Mouse (Mus musculus): ENCODE results near the gene Thegl. TPM values are rescaled to one million over a fixed set of nuclear protein-coding genes. Genes with fewer than 3 reads are reported as not detected.
"Not testable (repeated sequence)": the region's sequence is repeated elsewhere in the genome, so short reads cannot be mapped to it uniquely, and the experiment has no call there.

Gene Thegl
- polyA plus RNA-seq, 1 experiment from 2014 or later, result 0.18 TPM

- Histone ChIP-seq H3K27me3 (no peaks in the 10 kb centered on the region), H3K36me3 (ENCODE audit: poor library complexity, severe bottlenecking) (peaks cover 39% of the 10 kb centered on the region), H3K4me1 (no peaks in the 10 kb centered on the region), H3K9ac (no peak overlapping the region), H3K4me3 (no peak overlapping the region), H3K4me2 (no peak overlapping the region), H3K9me3 (replicated peaks) (0 out of 2 replicates have a peak, but pooled peaks cover 2% of the 10 kb centered on the region), H3K27ac (no peak overlapping the region)
- no peak for ATAC-seq
- 95% methylated on average over 17 of the region's 17 CpGs for WGBS
Observed at GRCm38 (mm10) chr5:77001192-77001591, 14.6 kb upstream of the Thegl start.

- Histone ChIP-seq H3K9ac (no peak within 1 kb of the TSS), H3K4me2 (no peak within 1 kb of the TSS), H3K27ac (no peak within 1 kb of the TSS), H3K36me3 (ENCODE audit: poor library complexity, severe bottlenecking) (peaks cover 13% of the 10 kb centered on the region), H3K27me3 (no peaks in the 10 kb centered on the region), H3K9me3 (replicated peaks) (0 out of 2 replicates have a peak, but pooled peaks cover 2% of the 10 kb centered on the region), H3K4me1 (no peaks in the 10 kb centered on the region), H3K4me3 (no peak within 1 kb of the TSS)
- ATAC-seq, result no peak
- 93% methylated on average over 6 of the region's 6 CpGs for WGBS
Observed at GRCm38 (mm10) chr5:77004051-77004821, 11.6 kb upstream of the Thegl start, which contains the start of gene Arl9. TSS of gene Arl9 (plus strand) at chr5:77004055.

- no peak overlapping the region for H3K9ac ChIP-seq
- H3K4me1 ChIP-seq, result no peaks in the 10 kb centered on the region
- whole genome bisulfite sequencing, result 95% methylated on average over 9 of the region's 9 CpGs
- H3K27ac ChIP-seq, result no peak overlapping the region
- H3K27me3 ChIP-seq, result no peaks in the 10 kb centered on the region
- no peak for ATAC-seq
- no peaks in the 10 kb centered on the region for H3K36me3 ChIP-seq (ENCODE audit: poor library complexity, severe bottlenecking)
- no peak overlapping the region for H3K4me3 ChIP-seq
- H3K9me3 ChIP-seq (replicated peaks), result no peaks in the 10 kb centered on the region
- H3K4me2 ChIP-seq, result no peak overlapping the region
Observed at GRCm38 (mm10) chr5:77010352-77010751, 5.5 kb upstream of the Thegl start.

- Histone ChIP-seq H3K27ac (no peak overlapping the region), H3K9ac (no peak overlapping the region), H3K4me2 (no peak overlapping the region), H3K4me1 (peaks cover under 1% of the 10 kb centered on the region; the same call in 1 of the 2 replicates), H3K4me3 (no peak overlapping the region), H3K9me3 (replicated peaks) (no peaks in the 10 kb centered on the region), H3K36me3 (ENCODE audit: poor library complexity, severe bottlenecking) (no peaks in the 10 kb centered on the region), H3K27me3 (0 out of 2 replicates have a peak, but pooled peaks cover under 1% of the 10 kb centered on the region)
- WGBS, result 75% methylated on average over 3 of the region's 3 CpGs
- no peak for ATAC-seq
Observed at GRCm38 (mm10) chr5:77011082-77011481, 4.7 kb upstream of the Thegl start.

- ATAC-seq, result no peak
- Histone ChIP-seq H3K9me3 (replicated peaks) (no peaks in the 10 kb centered on the region), H3K27ac (no peak overlapping the region), H3K4me1 (peaks cover 4% of the 10 kb centered on the region; the same call in 1 of the 2 replicates), H3K27me3 (peaks cover 8% of the 10 kb centered on the region; the same call in 1 of the 2 replicates), H3K36me3 (ENCODE audit: poor library complexity, severe bottlenecking) (no peaks in the 10 kb centered on the region), H3K9ac (no peak overlapping the region), H3K4me2 (no peak overlapping the region), H3K4me3 (no peak overlapping the region)
- 83% methylated on average over 3 of the region's 3 CpGs for WGBS
Observed at GRCm38 (mm10) chr5:77013171-77013570, 2.7 kb upstream of the Thegl start.

GRCm38 (mm10) chr5:77028034-77028433, 12.2 kb downstream of the Thegl start:
- H3K9ac ChIP-seq, result no peak overlapping the region

GRCm38 (mm10) chr5:77029735-77030134, 13.9 kb downstream of the Thegl start:
- H3K4me1 ChIP-seq, result no peaks in the 10 kb centered on the region
- H3K36me3 ChIP-seq (ENCODE audit: poor library complexity, severe bottlenecking), result no peaks in the 10 kb centered on the region
- no peak overlapping the region for H3K4me3 ChIP-seq
- WGBS, result 82% methylated on average over 5 of the region's 5 CpGs
- H3K9ac ChIP-seq, result no peak overlapping the region
- H3K9me3 ChIP-seq (replicated peaks), result no peaks in the 10 kb centered on the region
- H3K27ac ChIP-seq, result no peak overlapping the region
- ATAC-seq, result peak; percentile 30; the same call in 1 of the 2 replicates
- no peaks in the 10 kb centered on the region for H3K27me3 ChIP-seq
- no peak overlapping the region for H3K4me2 ChIP-seq

More at GRCm38 (mm10) chr5:77028034-77028433, 12.2 kb downstream of the Thegl start:
- Histone ChIP-seq H3K4me3 (no peak overlapping the region), H3K27ac (no peak overlapping the region), H3K4me1 (no peaks in the 10 kb centered on the region), H3K27me3 (no peaks in the 10 kb centered on the region), H3K4me2 (no peak overlapping the region), H3K9me3 (replicated peaks) (no peaks in the 10 kb centered on the region), H3K36me3 (ENCODE audit: poor library complexity, severe bottlenecking) (no peaks in the 10 kb centered on the region)
- ATAC-seq, result no peak
- WGBS, result 93% methylated on average over 3 of the region's 3 CpGs

GRCm38 (mm10) chr5:77035101-77035500, 19.3 kb downstream of the Thegl start:
- not testable (repeated sequence) for H3K9ac ChIP-seq; H3K4me2 ChIP-seq; H3K27ac ChIP-seq; H3K27me3 ChIP-seq; H3K4me1 ChIP-seq; H3K36me3 ChIP-seq (ENCODE audit: poor library complexity, severe bottlenecking); H3K9me3 ChIP-seq (replicated peaks); H3K4me3 ChIP-seq
- peak; percentile 41; the same call in 1 of the 2 replicates for ATAC-seq

GRCm38 (mm10) chr5:77038451-77038850, 22.6 kb downstream of the Thegl start:
- H3K27me3 ChIP-seq, result no peaks in the 10 kb centered on the region
- peaks cover 5% of the 10 kb centered on the region; the same call in 1 of the 2 replicates for H3K9me3 ChIP-seq (replicated peaks)
- H3K9ac ChIP-seq, result no peak overlapping the region
- no peak for ATAC-seq
- 95% methylated on average over 10 of the region's 10 CpGs for WGBS
- peaks cover 4% of the 10 kb centered on the region; the same call in 1 of the 2 replicates for H3K4me1 ChIP-seq
- no peak overlapping the region for H3K4me2 ChIP-seq
- H3K4me3 ChIP-seq, result no peak overlapping the region
- no peak overlapping the region for H3K27ac ChIP-seq
- H3K36me3 ChIP-seq (ENCODE audit: poor library complexity, severe bottlenecking), result no peaks in the 10 kb centered on the region

- no peaks in the 10 kb centered on the region for H3K36me3 ChIP-seq (ENCODE audit: poor library complexity, severe bottlenecking)
- peaks cover 5% of the 10 kb centered on the region; the same call in 1 of the 2 replicates for H3K9me3 ChIP-seq (replicated peaks)
- H3K27ac ChIP-seq, result no peak overlapping the region
- H3K4me3 ChIP-seq, result no peak overlapping the region
- no peak overlapping the region for H3K4me2 ChIP-seq
- H3K4me1 ChIP-seq, result peaks cover 4% of the 10 kb centered on the region; the same call in 1 of the 2 replicates
- no peaks in the 10 kb centered on the region for H3K27me3 ChIP-seq
- ATAC-seq, result no peak
- H3K9ac ChIP-seq, result no peak overlapping the region
Observed at GRCm38 (mm10) chr5:77039391-77039790, 23.6 kb downstream of the Thegl start.

- WGBS, result 79% methylated on average over 5 of the region's 5 CpGs
- H3K9me3 ChIP-seq (replicated peaks), result no peaks in the 10 kb centered on the region
- H3K4me3 ChIP-seq, result no peak overlapping the region
- H3K9ac ChIP-seq, result no peak overlapping the region
- no peaks in the 10 kb centered on the region; the same call in 1 of the 2 replicates for H3K27me3 ChIP-seq
- H3K4me2 ChIP-seq, result no peak overlapping the region
- H3K4me1 ChIP-seq, result no peaks in the 10 kb centered on the region
- no peaks in the 10 kb centered on the region for H3K36me3 ChIP-seq (ENCODE audit: poor library complexity, severe bottlenecking)
- no peak for ATAC-seq
- no peak overlapping the region for H3K27ac ChIP-seq
Observed at GRCm38 (mm10) chr5:77044362-77044761, 28.5 kb downstream of the Thegl start.

- Histone ChIP-seq H3K4me1 (peaks cover 5% of the 10 kb centered on the region; the same call in 1 of the 2 replicates), H3K4me3 (no peak overlapping the region), H3K9ac (no peak overlapping the region), H3K9me3 (replicated peaks) (peaks cover 9% of the 10 kb centered on the region; the same call in 1 of the 2 replicates), H3K27me3 (peaks cover 4% of the 10 kb centered on the region), H3K36me3 (ENCODE audit: poor library complexity, severe bottlenecking) (no peaks in the 10 kb centered on the region), H3K4me2 (no peak overlapping the region), H3K27ac (no peak overlapping the region)
- ATAC-seq, result no peak
- WGBS, result 91% methylated on average over 5 of the region's 5 CpGs
Observed at GRCm38 (mm10) chr5:77052616-77053015, 36.8 kb downstream of the Thegl start.

Measured in forebrain, embryonic 13.5 days (tissue).